Mouse (Mus musculus): ENCODE results near the gene Sohlh1. TPM values are rescaled to one million over a fixed set of nuclear protein-coding genes. Genes with fewer than 3 reads are reported as not detected.

The Sohlh1 gene
- not detected in 2 replicates for polyA plus RNA-seq (2014; fragmentation: Nextera tagmentation; extraction: Ambion mirVana)

- no peak within 1 kb of the TSS for H3K4me2 ChIP-seq (ENCODE audit: low read depth, severe bottlenecking)
- H3K4me3 ChIP-seq (ENCODE audit: low read depth, low read length), result no peak within 1 kb of the TSS
- H3K4me1 ChIP-seq (ENCODE audit: control insufficient read depth, insufficient read depth, low read length), result no peaks in the 10 kb centered on the region
- H3K9me3 ChIP-seq (ENCODE audit: control insufficient read depth, low read length), result no peaks in the 10 kb centered on the region
- DNase-seq (ENCODE audit: low spot score) (no peak), ATAC-seq (ENCODE audit: insufficient number of reproducible peaks, low FRiP score, low TSS enrichment, low read depth) (no peak)
- H3K36me3 ChIP-seq (ENCODE audit: control insufficient read depth, insufficient read depth, low read length), result no peaks in the 10 kb centered on the region
- WGBS, result 86% methylated on average over 16 of the region's 16 CpGs
- H3K27me3 ChIP-seq (ENCODE audit: control insufficient read depth, insufficient read depth, low read length), result no peaks in the 10 kb centered on the region
- no peak within 1 kb of the TSS for H3K9ac ChIP-seq (ENCODE audit: low read length)
- H3K27ac ChIP-seq (replicated peaks; ENCODE audit: low read depth, low read length), result no peak within 1 kb of the TSS
These were observed at the start of gene Sohlh1 for GRCm38 (mm10) chr2:25847226-25847625. Gene Sohlh1, minus strand, starts transcription at chr2:25847248.

GRCm38 (mm10) chr2:25892440-25892839 lies 45.4 kb upstream of the Sohlh1 start:
- no peaks in the 10 kb centered on the region for H3K27me3 ChIP-seq (ENCODE audit: control insufficient read depth, insufficient read depth, low read length)
- no peak for ATAC-seq (ENCODE audit: insufficient number of reproducible peaks, low FRiP score, low TSS enrichment, low read depth)
- 80% methylated on average over 7 of the region's 7 CpGs for WGBS

GRCm38 (mm10) chr2:25888144-25888543 lies 41.1 kb upstream of the Sohlh1 start:
- no peak overlapping the region for H3K4me2 ChIP-seq (ENCODE audit: low read depth, severe bottlenecking)
- H3K9me3 ChIP-seq (ENCODE audit: control insufficient read depth, low read length), result no peaks in the 10 kb centered on the region
- no peak overlapping the region for H3K9ac ChIP-seq (ENCODE audit: low read length)
- H3K27ac ChIP-seq (replicated peaks; ENCODE audit: low read depth, low read length), result no peak overlapping the region
- WGBS, result 55% methylated on average over 5 of the region's 5 CpGs
- H3K27me3 ChIP-seq (ENCODE audit: control insufficient read depth, insufficient read depth, low read length), result no peaks in the 10 kb centered on the region
- DNase-seq (ENCODE audit: low spot score), result no peak
- no peaks in the 10 kb centered on the region for H3K4me1 ChIP-seq (ENCODE audit: control insufficient read depth, insufficient read depth, low read length)
- no peak overlapping the region for H3K4me3 ChIP-seq (ENCODE audit: low read depth, low read length)
- no peak for ATAC-seq (ENCODE audit: insufficient number of reproducible peaks, low FRiP score, low TSS enrichment, low read depth)
- no peaks in the 10 kb centered on the region for H3K36me3 ChIP-seq (ENCODE audit: control insufficient read depth, insufficient read depth, low read length)

More at GRCm38 (mm10) chr2:25892440-25892839, 45.4 kb upstream of the Sohlh1 start:
- no peaks in the 10 kb centered on the region for H3K9me3 ChIP-seq (ENCODE audit: control insufficient read depth, low read length)
- no peaks in the 10 kb centered on the region for H3K36me3 ChIP-seq (ENCODE audit: control insufficient read depth, insufficient read depth, low read length)
- no peak overlapping the region for H3K4me2 ChIP-seq (ENCODE audit: low read depth, severe bottlenecking)
- no peak overlapping the region for H3K4me3 ChIP-seq (ENCODE audit: low read depth, low read length)
- H3K27ac ChIP-seq (replicated peaks; ENCODE audit: low read depth, low read length), result no peak overlapping the region
- H3K9ac ChIP-seq (ENCODE audit: low read length), result no peak overlapping the region
- no peak for DNase-seq (ENCODE audit: low spot score)
- H3K4me1 ChIP-seq (ENCODE audit: control insufficient read depth, insufficient read depth, low read length), result no peaks in the 10 kb centered on the region

- ATAC-seq (ENCODE audit: insufficient number of reproducible peaks, low FRiP score, low TSS enrichment, low read depth) (no peak), DNase-seq (ENCODE audit: low spot score) (no peak)
- Histone ChIP-seq H3K9me3 (ENCODE audit: control insufficient read depth, low read length) (no peaks in the 10 kb centered on the region), H3K9ac (ENCODE audit: low read length) (no peak overlapping the region), H3K4me1 (ENCODE audit: control insufficient read depth, insufficient read depth, low read length) (no peaks in the 10 kb centered on the region), H3K4me3 (ENCODE audit: low read depth, low read length) (no peak overlapping the region), H3K4me2 (ENCODE audit: low read depth, severe bottlenecking) (no peak overlapping the region), H3K27ac (replicated peaks; ENCODE audit: low read depth, low read length) (no peak overlapping the region), H3K27me3 (ENCODE audit: control insufficient read depth, insufficient read depth, low read length) (no peaks in the 10 kb centered on the region), H3K36me3 (ENCODE audit: control insufficient read depth, insufficient read depth, low read length) (no peaks in the 10 kb centered on the region)
- WGBS, result 64% methylated on average over 8 of the region's 8 CpGs
These were observed 40.2 kb upstream of the Sohlh1 start for GRCm38 (mm10) chr2:25887226-25887625.

GRCm38 (mm10) chr2:25884756-25885155 lies 37.7 kb upstream of the Sohlh1 start:
- Histone ChIP-seq H3K4me2 (ENCODE audit: low read depth, severe bottlenecking) (no peak overlapping the region), H3K4me1 (ENCODE audit: control insufficient read depth, insufficient read depth, low read length) (no peaks in the 10 kb centered on the region), H3K27ac (replicated peaks; ENCODE audit: low read depth, low read length) (no peak overlapping the region), H3K9me3 (ENCODE audit: control insufficient read depth, low read length) (no peaks in the 10 kb centered on the region), H3K36me3 (ENCODE audit: control insufficient read depth, insufficient read depth, low read length) (no peaks in the 10 kb centered on the region), H3K27me3 (ENCODE audit: control insufficient read depth, insufficient read depth, low read length) (no peaks in the 10 kb centered on the region), H3K9ac (ENCODE audit: low read length) (no peak overlapping the region), H3K4me3 (ENCODE audit: low read depth, low read length) (no peak overlapping the region)
- DNase-seq (ENCODE audit: low spot score) (no peak), ATAC-seq (ENCODE audit: insufficient number of reproducible peaks, low FRiP score, low TSS enrichment, low read depth) (no peak)
- 88% methylated on average over 3 of the region's 3 CpGs for WGBS

GRCm38 (mm10) chr2:25882276-25882675 lies 35.2 kb upstream of the Sohlh1 start:
- H3K36me3 ChIP-seq (ENCODE audit: control insufficient read depth, insufficient read depth, low read length), result no peaks in the 10 kb centered on the region
- ATAC-seq (ENCODE audit: insufficient number of reproducible peaks, low FRiP score, low TSS enrichment, low read depth), result no peak
- H3K9ac ChIP-seq (ENCODE audit: low read length), result no peak overlapping the region
- H3K4me1 ChIP-seq (ENCODE audit: control insufficient read depth, insufficient read depth, low read length), result no peaks in the 10 kb centered on the region; the same call in 1 of the 2 replicates
- no peaks in the 10 kb centered on the region for H3K9me3 ChIP-seq (ENCODE audit: control insufficient read depth, low read length)
- no peak overlapping the region for H3K4me3 ChIP-seq (ENCODE audit: low read depth, low read length)
- peaks cover 19% of the 10 kb centered on the region for H3K27me3 ChIP-seq (ENCODE audit: control insufficient read depth, insufficient read depth, low read length)
- 30% methylated on average over 1 of the region's 1 CpGs for WGBS
- DNase-seq (ENCODE audit: low spot score), result no peak
- no peak overlapping the region for H3K4me2 ChIP-seq (ENCODE audit: low read depth, severe bottlenecking)
- no peak overlapping the region for H3K27ac ChIP-seq (replicated peaks; ENCODE audit: low read depth, low read length)

- no peaks in the 10 kb centered on the region for H3K9me3 ChIP-seq (ENCODE audit: control insufficient read depth, low read length)
- H3K4me2 ChIP-seq (ENCODE audit: low read depth, severe bottlenecking), result no peak overlapping the region
- no peak for ATAC-seq (ENCODE audit: insufficient number of reproducible peaks, low FRiP score, low TSS enrichment, low read depth)
- no peak overlapping the region for H3K27ac ChIP-seq (replicated peaks; ENCODE audit: low read depth, low read length)
- no peak for DNase-seq (ENCODE audit: low spot score)
- H3K4me1 ChIP-seq (ENCODE audit: control insufficient read depth, insufficient read depth, low read length), result no peaks in the 10 kb centered on the region; the same call in 1 of the 2 replicates
- H3K36me3 ChIP-seq (ENCODE audit: control insufficient read depth, insufficient read depth, low read length), result no peaks in the 10 kb centered on the region
- H3K27me3 ChIP-seq (ENCODE audit: control insufficient read depth, insufficient read depth, low read length), result peaks cover 23% of the 10 kb centered on the region
- H3K4me3 ChIP-seq (ENCODE audit: low read depth, low read length), result no peak overlapping the region
- WGBS, result 61% methylated on average over 4 of the region's 4 CpGs
- no peak overlapping the region for H3K9ac ChIP-seq (ENCODE audit: low read length)
These were observed 32.0 kb upstream of the Sohlh1 start for GRCm38 (mm10) chr2:25879061-25879460.

GRCm38 (mm10) chr2:25878516-25878915 lies 31.5 kb upstream of the Sohlh1 start:
- Histone ChIP-seq H3K4me2 (ENCODE audit: low read depth, severe bottlenecking) (no peak overlapping the region), H3K9ac (ENCODE audit: low read length) (no peak overlapping the region), H3K27me3 (ENCODE audit: control insufficient read depth, insufficient read depth, low read length) (peaks cover 23% of the 10 kb centered on the region), H3K27ac (replicated peaks; ENCODE audit: low read depth, low read length) (no peak overlapping the region), H3K9me3 (ENCODE audit: control insufficient read depth, low read length) (no peaks in the 10 kb centered on the region), H3K4me3 (ENCODE audit: low read depth, low read length) (no peak overlapping the region), H3K4me1 (ENCODE audit: control insufficient read depth, insufficient read depth, low read length) (no peaks in the 10 kb centered on the region; the same call in 1 of the 2 replicates), H3K36me3 (ENCODE audit: control insufficient read depth, insufficient read depth, low read length) (no peaks in the 10 kb centered on the region)
- 78% methylated on average over 2 of the region's 2 CpGs for WGBS
- ATAC-seq (ENCODE audit: insufficient number of reproducible peaks, low FRiP score, low TSS enrichment, low read depth) (no peak), DNase-seq (ENCODE audit: low spot score) (no peak)

GRCm38 (mm10) chr2:25877736-25878268 lies 30.8 kb upstream of the Sohlh1 start:
- WGBS, result 3% methylated on average over 48 of the region's 49 CpGs
- Histone ChIP-seq H3K9me3 (ENCODE audit: control insufficient read depth, low read length) (no peaks in the 10 kb centered on the region), H3K9ac (ENCODE audit: low read length) (peak overlapping the region; percentile 53; the same call in 1 of the 2 replicates), H3K36me3 (ENCODE audit: control insufficient read depth, insufficient read depth, low read length) (no peaks in the 10 kb centered on the region), H3K4me3 (ENCODE audit: low read depth, low read length) (peak overlapping the region; percentile 27), H3K4me2 (ENCODE audit: low read depth, severe bottlenecking) (peak overlapping the region; percentile 64), H3K27ac (replicated peaks; ENCODE audit: low read depth, low read length) (no peak overlapping the region), H3K4me1 (ENCODE audit: control insufficient read depth, insufficient read depth, low read length) (no peaks in the 10 kb centered on the region; the same call in 1 of the 2 replicates), H3K27me3 (ENCODE audit: control insufficient read depth, insufficient read depth, low read length) (peaks cover 23% of the 10 kb centered on the region)
- DNase-seq (ENCODE audit: low spot score) (peak; percentile 22), ATAC-seq (ENCODE audit: insufficient number of reproducible peaks, low FRiP score, low TSS enrichment, low read depth) (no peak)

Measured in limb, embryonic 11.5 days (tissue).